Mouse (Mus musculus) limb, embryonic 15.5 days (tissue): ENCODE measurements around the gene Dhx37. TPM values are rescaled to one million over a fixed set of nuclear protein-coding genes. Genes with fewer than 3 reads are reported as not detected.
A peak's percentile ranks its signal among the peaks of the same experiment; 100 is the strongest.
"Not testable (repeated sequence)": the region's sequence is repeated elsewhere in the genome, so short reads cannot be mapped to it uniquely, and the experiment has no call there.

Experiments used
- ATAC-seq: fragments of 200-750 bp; cut with Nextera tagmentation; 2 replicates; pipeline ENCODE4 v1.8.0; 2017; ENCODE audit warnings: low read depth, moderate TSS enrichment; ENCODE audit not compliant: insufficient number of reproducible peaks, low FRiP score, low TSS enrichment
- H3K27ac ChIP-seq: fragments of 300-500 bp; sonication (generic); 2 replicates; pipeline ENCODE4 v1.5.1; 2015; ENCODE audit warnings: moderate library complexity, mild to moderate bottlenecking, inconsistent platforms
- H3K27me3 ChIP-seq: fragments of 300-500 bp; sonication (generic); 2 replicates; pipeline ENCODE4 v1.6.1; 2015; ENCODE audit warnings: inconsistent platforms
- H3K36me3 ChIP-seq: fragments of 300-500 bp; sonication (generic); 2 replicates; pipeline ENCODE4 v1.6.1; 2015; ENCODE audit warnings: inconsistent platforms
- H3K4me1 ChIP-seq: fragments of 300-500 bp; sonication (generic); 2 replicates; pipeline ENCODE4 v1.6.1; 2015; ENCODE audit warnings: inconsistent platforms
- H3K4me2 ChIP-seq: fragments of 300-500 bp; sonication (generic); 2 replicates; pipeline ENCODE4 v1.6.1; 2015; ENCODE audit warnings: mild to moderate bottlenecking, inconsistent platforms
- H3K4me3 ChIP-seq: fragments of 300-500 bp; sonication (generic); 2 replicates; pipeline ENCODE4 v1.5.1; 2015; ENCODE audit warnings: mild to moderate bottlenecking, inconsistent platforms
- H3K9ac ChIP-seq: fragments of 300-500 bp; sonication (generic); 2 replicates; pipeline ENCODE4 v1.6.1; 2015; ENCODE audit warnings: inconsistent platforms
- H3K9me3 ChIP-seq: fragments of 300-500 bp; sonication (generic); 2 replicates; pipeline ENCODE4 v1.6.1; 2016; ENCODE audit warnings: inconsistent platforms
- WGBS: fragments of 180-500 bp; shearing (Covaris S2); methylation state at CpG from one replicate; pipeline ENCODE4 v1.1.7; 2015; 5-methylcytosine and 5-hydroxymethylcytosine counted together
- polyA plus RNA-seq: library from polyadenylated mRNA; unstranded; fragments of >200 nt; fragmentation: Nextera tagmentation; extraction: Ambion mirVana; gene quantifications from 2 replicates; pipeline ENCODE4 v1.2.1, GENCODE M21; 2015

Dhx37 gene
- polyA plus RNA-seq, 1 experiment from 2014 or later, result 9.2 TPM

- Histone ChIP-seq H3K27ac (no peak overlapping the region), H3K9me3 (no peaks in the 10 kb centered on the region), H3K27me3 (no peaks in the 10 kb centered on the region), H3K4me1 (peaks cover 16% of the 10 kb centered on the region), H3K4me2 (no peak overlapping the region), H3K36me3 (no peaks in the 10 kb centered on the region; the same call in 1 of the 2 replicates), H3K4me3 (no peak overlapping the region), H3K9ac (no peak overlapping the region)
- WGBS, result 68% methylated on average over 7 of the region's 7 CpGs
- no peak for ATAC-seq
Measured at GRCm38 (mm10) chr5:125446344-125446743, 12.4 kb upstream of the Dhx37 start.

GRCm38 (mm10) chr5:125444554-125444953 is 10.6 kb upstream of the Dhx37 start:
- Histone ChIP-seq H3K27ac (no peak overlapping the region), H3K36me3 (no peaks in the 10 kb centered on the region; the same call in 1 of the 2 replicates), H3K4me2 (no peak overlapping the region), H3K27me3 (no peaks in the 10 kb centered on the region), H3K4me1 (peaks cover 22% of the 10 kb centered on the region), H3K4me3 (no peak overlapping the region), H3K9me3 (no peaks in the 10 kb centered on the region), H3K9ac (no peak overlapping the region)
- no peak for ATAC-seq
- 89% methylated on average over 4 of the region's 4 CpGs for WGBS

DNA sequence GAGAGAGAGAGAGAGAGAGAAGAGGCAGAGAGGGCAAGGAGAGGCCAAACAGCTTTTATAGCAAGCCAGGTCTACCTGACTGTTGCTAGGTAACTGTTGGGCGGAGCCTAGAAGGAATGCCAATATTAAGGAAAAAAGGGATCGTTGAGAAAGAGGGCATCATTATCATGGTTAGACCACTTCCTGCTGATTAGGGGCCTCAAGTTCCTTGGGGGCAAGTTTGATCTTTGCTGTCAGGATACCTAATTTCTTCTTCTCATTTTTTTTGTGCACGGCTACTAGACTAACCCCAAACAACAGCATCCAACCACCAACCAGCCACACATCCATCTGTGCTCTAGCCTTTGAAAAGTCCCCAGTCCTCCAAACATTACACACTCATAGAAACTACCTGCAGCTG is 10.0 kb upstream of the Dhx37 start:
- 81% methylated on average over 3 of the region's 3 CpGs for WGBS
- Histone ChIP-seq H3K27me3 (no peaks in the 10 kb centered on the region), H3K27ac (no peak overlapping the region), H3K4me2 (no peak overlapping the region), H3K4me1 (peaks cover 22% of the 10 kb centered on the region), H3K36me3 (no peaks in the 10 kb centered on the region; the same call in 1 of the 2 replicates), H3K4me3 (no peak overlapping the region), H3K9me3 (no peaks in the 10 kb centered on the region), H3K9ac (no peak overlapping the region)
- no peak for ATAC-seq

GRCm38 (mm10) chr5:125443335-125443734 is 9.4 kb upstream of the Dhx37 start:
- H3K9me3 ChIP-seq, result no peaks in the 10 kb centered on the region
- WGBS, result 80% methylated on average over 5 of the region's 5 CpGs
- no peak overlapping the region for H3K4me2 ChIP-seq

GRCm38 (mm10) chr5:125442136-125442995 is 8.4 kb upstream of the Dhx37 start:
- H3K27ac ChIP-seq, result peak overlapping the region; percentile 79
- H3K36me3 ChIP-seq, result no peaks in the 10 kb centered on the region; the same call in 1 of the 2 replicates
- H3K4me2 ChIP-seq, result peak overlapping the region; percentile 88
- H3K4me1 ChIP-seq, result peaks cover 22% of the 10 kb centered on the region
- WGBS, result 21% methylated on average over 27 of the region's 27 CpGs
- no peaks in the 10 kb centered on the region for H3K9me3 ChIP-seq
- H3K4me3 ChIP-seq, result peak overlapping the region; percentile 97
- ATAC-seq, result no peak
- peak overlapping the region; percentile 76 for H3K9ac ChIP-seq
- no peaks in the 10 kb centered on the region for H3K27me3 ChIP-seq

More at GRCm38 (mm10) chr5:125443335-125443734, 9.4 kb upstream of the Dhx37 start:
- Histone ChIP-seq H3K4me3 (no peak overlapping the region), H3K4me1 (peaks cover 22% of the 10 kb centered on the region), H3K27me3 (no peaks in the 10 kb centered on the region), H3K27ac (no peak overlapping the region), H3K36me3 (no peaks in the 10 kb centered on the region; the same call in 1 of the 2 replicates), H3K9ac (no peak overlapping the region)
- ATAC-seq, result no peak

GRCm38 (mm10) chr5:125441234-125442114 is 7.6 kb upstream of the Dhx37 start, which contains the start of gene Bri3bp:
Gene Bri3bp (plus strand): TSS chr5:125441568.
- under 1% methylated on average over 85 of the region's 97 CpGs for WGBS
- peak within 1 kb of the TSS; percentile 97 for H3K4me3 ChIP-seq
- H3K4me2 ChIP-seq, result peak within 1 kb of the TSS; percentile 88
- peak within 1 kb of the TSS; percentile 76 for H3K9ac ChIP-seq
- peak within 1 kb of the TSS; percentile 79 for H3K27ac ChIP-seq
- peaks cover 22% of the 10 kb centered on the region for H3K4me1 ChIP-seq
- H3K27me3 ChIP-seq, result no peaks in the 10 kb centered on the region
- ATAC-seq, result peak; percentile 82
- H3K9me3 ChIP-seq, result no peaks in the 10 kb centered on the region
- no peaks in the 10 kb centered on the region; the same call in 1 of the 2 replicates for H3K36me3 ChIP-seq

DNA sequence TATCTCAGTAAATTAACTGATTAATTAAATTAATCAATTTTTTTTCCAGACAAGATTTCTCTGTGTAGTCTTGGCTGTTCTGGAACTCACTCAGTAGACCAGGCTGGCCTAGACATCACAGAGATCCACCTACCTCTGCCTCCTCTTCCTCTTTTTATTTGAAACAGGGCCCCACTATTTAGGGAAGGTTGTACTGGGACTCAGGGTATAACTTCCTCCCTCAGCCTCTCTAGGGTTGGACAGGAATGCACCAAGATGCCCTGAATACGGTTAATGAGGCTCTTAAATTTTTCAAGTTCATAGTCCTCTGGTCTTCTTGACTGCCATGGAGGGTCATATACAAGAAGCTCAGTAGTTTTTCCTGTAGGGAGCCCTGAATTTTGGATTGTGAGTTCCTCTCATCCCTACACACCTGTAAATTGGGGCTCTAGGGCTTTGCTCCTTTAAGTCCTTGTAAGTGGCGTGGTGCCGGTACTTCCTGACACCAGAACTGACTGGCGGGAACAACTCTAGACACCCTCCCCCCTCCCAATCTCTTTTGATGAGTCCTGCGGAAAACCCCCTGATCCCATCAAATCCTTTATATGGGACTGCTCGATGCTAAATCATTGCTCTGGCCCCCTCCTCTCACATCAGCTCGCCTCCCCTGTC is 6.8 kb upstream of the Dhx37 start:
- WGBS, result 2% methylated on average over 7 of the region's 7 CpGs
- H3K9me3 ChIP-seq, result no peaks in the 10 kb centered on the region
- peak overlapping the region; percentile 76 for H3K9ac ChIP-seq
- H3K27ac ChIP-seq, result peak overlapping the region; percentile 79
- no peaks in the 10 kb centered on the region for H3K27me3 ChIP-seq
- H3K4me1 ChIP-seq, result peaks cover 22% of the 10 kb centered on the region
- no peaks in the 10 kb centered on the region; the same call in 1 of the 2 replicates for H3K36me3 ChIP-seq
- ATAC-seq, result no peak
- H3K4me3 ChIP-seq, result peak overlapping the region; percentile 97
- H3K4me2 ChIP-seq, result peak overlapping the region; percentile 88

DNA sequence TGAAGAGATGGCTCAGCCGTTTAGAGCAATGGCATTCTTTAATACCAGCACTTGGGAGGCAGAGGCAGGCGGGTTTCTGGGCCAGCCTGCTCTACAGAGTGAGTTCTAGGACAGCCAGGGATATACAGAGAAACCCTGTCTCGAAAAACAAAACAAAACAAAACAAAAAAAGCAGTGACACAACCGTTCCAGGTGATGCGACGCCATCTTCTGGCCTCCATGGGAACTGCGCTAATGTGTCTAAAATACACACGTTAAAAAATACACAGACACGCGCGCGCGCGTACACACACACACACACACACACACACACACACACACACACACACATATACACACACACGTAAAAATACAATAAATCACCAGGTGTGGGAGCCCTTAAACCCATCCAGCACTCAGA is 426 bp upstream of the Dhx37 start:
- Histone ChIP-seq H3K36me3 (peaks cover 25% of the 10 kb centered on the region), H3K4me2 (peak overlapping the region; percentile 86), H3K4me1 (peaks cover 11% of the 10 kb centered on the region), H3K4me3 (peak overlapping the region; percentile 94)
- H3K27ac ChIP-seq, H3K27me3 ChIP-seq, H3K9me3 ChIP-seq, H3K9ac ChIP-seq, ATAC-seq: not testable (repeated sequence)
- WGBS, result 55% methylated on average over 15 of the region's 15 CpGs

DNA sequence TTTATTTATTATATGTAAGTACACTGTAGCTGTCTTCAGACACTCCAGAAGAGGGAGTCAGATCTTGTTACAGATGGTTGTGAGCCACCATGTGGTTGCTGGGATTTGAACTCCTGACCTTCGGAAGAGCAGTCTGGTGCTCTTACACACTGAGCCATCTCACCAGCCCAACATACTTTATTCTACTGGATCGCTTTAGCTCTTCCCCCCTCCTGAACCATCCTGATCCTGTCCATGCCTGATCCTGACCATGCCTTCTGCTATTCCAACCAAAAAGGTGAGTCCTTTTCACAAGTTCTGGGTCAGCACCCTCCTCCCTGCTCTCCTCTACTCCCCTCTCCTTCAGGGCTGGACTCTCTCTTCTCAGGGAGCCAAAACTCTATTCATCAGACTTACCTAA is 1.6 kb downstream of the Dhx37 start:
- H3K4me2 ChIP-seq, H3K9ac ChIP-seq, H3K27me3 ChIP-seq, ATAC-seq, H3K9me3 ChIP-seq, H3K27ac ChIP-seq, H3K4me3 ChIP-seq: not testable (repeated sequence)
- Histone ChIP-seq H3K36me3 (peaks cover 46% of the 10 kb centered on the region), H3K4me1 (peaks cover 11% of the 10 kb centered on the region)
- WGBS, result 100% methylated on average over 2 of the region's 2 CpGs

DNA sequence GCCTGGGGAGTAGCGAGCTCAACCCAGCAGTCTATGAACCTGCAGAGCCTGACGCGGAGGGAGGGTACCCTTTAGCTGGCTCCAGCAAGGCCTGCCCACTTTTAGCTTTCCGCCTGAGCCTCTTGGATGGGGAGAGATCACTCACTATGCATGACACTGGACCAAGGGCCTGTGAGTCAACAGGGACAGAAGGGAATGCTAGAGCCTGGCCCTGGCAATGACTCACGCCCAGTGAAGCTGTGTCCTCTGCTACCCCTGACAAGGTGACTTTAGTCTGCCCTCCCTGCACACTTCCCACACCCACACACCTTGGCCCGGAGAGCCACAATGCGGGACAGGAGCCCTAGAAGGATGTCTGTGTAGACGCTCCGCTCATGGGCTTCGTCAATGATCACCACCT is 7.6 kb downstream of the Dhx37 start:
- Histone ChIP-seq H3K4me3 (no peak overlapping the region), H3K27ac (no peak overlapping the region), H3K9ac (no peak overlapping the region), H3K36me3 (peaks cover 100% of the 10 kb centered on the region), H3K27me3 (no peaks in the 10 kb centered on the region), H3K4me1 (no peaks in the 10 kb centered on the region), H3K9me3 (no peaks in the 10 kb centered on the region), H3K4me2 (no peak overlapping the region)
- 95% methylated on average over 10 of the region's 10 CpGs for WGBS
- no peak for ATAC-seq

DNA sequence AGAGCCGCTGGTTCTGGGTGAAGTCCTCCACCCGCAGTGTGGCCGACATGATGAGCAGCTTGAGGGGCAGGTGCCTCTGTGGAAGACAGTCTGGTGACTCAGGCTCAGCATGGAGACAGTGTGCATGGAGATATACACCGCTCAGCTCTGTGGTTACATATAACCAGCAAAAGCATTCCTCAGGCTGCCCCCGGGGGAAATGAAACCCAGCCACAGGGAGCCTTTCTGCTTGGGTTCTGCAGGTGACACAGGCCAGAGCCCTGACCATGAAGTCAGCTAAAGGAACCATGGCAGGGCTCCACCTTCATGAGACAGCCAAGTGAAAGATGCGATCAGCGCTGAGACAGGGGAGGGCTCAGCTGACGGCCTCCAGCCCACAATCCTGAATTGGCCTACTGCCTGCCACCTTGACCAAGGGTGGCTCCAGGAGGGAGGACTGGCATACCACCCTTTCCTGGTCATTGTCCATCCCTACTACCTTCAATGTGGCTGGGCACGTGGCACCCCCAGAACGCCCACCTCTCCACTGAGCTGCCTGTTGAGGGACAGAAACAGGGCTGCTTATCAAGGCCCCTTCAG is 8.1 kb downstream of the Dhx37 start:
- no peaks in the 10 kb centered on the region for H3K4me1 ChIP-seq
- H3K4me3 ChIP-seq, result no peak overlapping the region
- H3K9me3 ChIP-seq, result no peaks in the 10 kb centered on the region
- H3K4me2 ChIP-seq, result no peak overlapping the region
- peaks cover 100% of the 10 kb centered on the region for H3K36me3 ChIP-seq
- WGBS, result 89% methylated on average over 10 of the region's 10 CpGs
- H3K9ac ChIP-seq, result no peak overlapping the region
- ATAC-seq, result no peak
- no peaks in the 10 kb centered on the region for H3K27me3 ChIP-seq
- H3K27ac ChIP-seq, result no peak overlapping the region
